Mouse (Mus musculus) liver, embryonic 14.5 days (tissue): ENCODE measurements around the gene Efcab5.

Source experiments
- CTCF ChIP-seq: IDR thresholded peaks from 2 replicates; pipeline ENCODE4 v1.5.1; 2016; ENCODE audit warnings: antibody characterized with exemption, low read depth, control low read depth
- EP300 ChIP-seq: IDR thresholded peaks from 2 replicates; pipeline ENCODE4 v1.6.1; 2016; ENCODE audit warnings: antibody characterized with exemption, low read depth

DNA sequence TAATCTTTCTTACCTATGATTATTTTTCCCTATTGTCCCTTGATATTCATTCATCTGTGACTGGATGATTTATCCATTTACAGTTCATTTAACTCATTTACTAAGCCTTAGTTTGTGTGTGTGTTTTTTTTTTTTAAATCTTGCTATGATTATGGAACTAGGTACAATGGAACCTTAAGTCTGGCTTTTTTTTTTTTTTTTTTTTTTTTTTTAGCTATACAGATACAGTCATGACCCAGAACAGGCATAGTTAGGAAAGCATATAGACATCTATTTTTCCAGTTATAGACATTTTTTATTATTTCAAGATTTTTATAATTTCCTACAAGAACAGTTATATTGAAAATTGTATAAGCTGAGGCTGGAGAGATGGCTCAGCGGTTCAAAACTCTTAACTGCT lies 46.5 kb upstream of the Efcab5 start:
- TF ChIP-seq CTCF (no peak), EP300 (no peak)
